Mouse (Mus musculus): ENCODE results near the gene Rrm2.

- TF ChIP-seq CTCF (IDR thresholded peaks at IDR 0.05; ENCODE audit: low read depth, low read length) (no peak), POLR2A (IDR thresholded peaks at IDR 0.05; ENCODE audit: borderline replicate concordance, low read depth, low read length) (no peak)
These were observed 2.4 kb upstream of the Rrm2 start for GRCm38 (mm10) chr12:24705502-24706263.

Data from bone marrow macrophage, adult 2 months (primary cell).